Comparison of ENCODE assay signal across 12 mouse cellular contexts in genomic region chr16:35581299-35581698, GRCm38 (mm10). TPM values are rescaled to one million over a fixed set of nuclear protein-coding genes. Genes with fewer than 3 reads are reported as not detected.
DNase-seq lines count a peak whose midpoint lies in the region; ATAC-seq and TF ChIP-seq lines count a peak whose summit lies in the region.
"Had no signal": no experiment of that assay in that cellular context is flagged by ENCODE, and none has a peak within 500 bp of the region (broad histone marks: within the 10 kb centered on the region; RNA-seq: fewer than 3 reads in every experiment).

No protein-coding gene starts in this region.

- no peaks in the 10 kb centered on the region for H3K36me3 ChIP-seq in neural tube, embryonic 11.5 days (ENCODE audit: control insufficient read depth, insufficient read depth, low read length)
- H3K36me3 ChIP-seq in midbrain, embryonic 13.5 days: no peaks in the 10 kb centered on the region
- no peaks in the 10 kb centered on the region for H3K36me3 ChIP-seq in stomach, postnatal 0 days (ENCODE audit: control insufficient read depth, insufficient read depth, low read length)
- no peaks in the 10 kb centered on the region for H3K36me3 ChIP-seq in intestine, postnatal 0 days (ENCODE audit: control insufficient read depth, insufficient read depth)

- no peaks in the 10 kb centered on the region for H3K27me3 ChIP-seq in neural tube, embryonic 11.5 days (ENCODE audit: control insufficient read depth, insufficient read depth, low read length)
- H3K27me3 ChIP-seq in midbrain, embryonic 13.5 days: no peaks in the 10 kb centered on the region
- H3K27me3 ChIP-seq in stomach, postnatal 0 days (ENCODE audit: control insufficient read depth, insufficient read depth, low read length): no peaks in the 10 kb centered on the region
- no peaks in the 10 kb centered on the region for H3K27me3 ChIP-seq in intestine, postnatal 0 days (replicated peaks; ENCODE audit: control insufficient read depth, insufficient read depth, low read length)

- DNase-seq in neural tube, embryonic 11.5 days (ENCODE audit: low spot score): peak; percentile 47
- no peak for DNase-seq in neural tube, embryonic 10.5 days (ENCODE audit: extremely low spot score, low spot score)
- DNase-seq in layer of hippocampus, adult 2 months (ENCODE audit: low spot score in 2 of 2): peak; percentile 53 to 72
- no peak for DNase-seq in adrenal gland, postnatal 14 days
- DNase-seq in stomach, postnatal 0 days (ENCODE audit: low spot score): no peak
- no peak for DNase-seq in ovary, adult 18-20 months (ENCODE audit: low spot score)
- DNase-seq: kidney, adult 2 months; liver; lung, postnatal 4 days had no signal

- ATAC-seq in neural tube, embryonic 11.5 days (ENCODE audit: insufficient read depth, low FRiP score, low TSS enrichment): peak; percentile 56; the same call in 1 of the 2 replicates
- ATAC-seq in midbrain, embryonic 13.5 days: peak; percentile 62; the same call in 1 of the 2 replicates
- no peak for ATAC-seq in stomach, postnatal 0 days (ENCODE audit: low FRiP score, low TSS enrichment)
- no peak for ATAC-seq in intestine, postnatal 0 days

- no peaks in the 10 kb centered on the region for H3K9me3 ChIP-seq in neural tube, embryonic 11.5 days (ENCODE audit: control insufficient read depth, low read length)
- H3K9me3 ChIP-seq in midbrain, embryonic 13.5 days: no peaks in the 10 kb centered on the region
- no peaks in the 10 kb centered on the region for H3K9me3 ChIP-seq in stomach, postnatal 0 days (ENCODE audit: control insufficient read depth, low read length)
- no peaks in the 10 kb centered on the region for H3K9me3 ChIP-seq in intestine, postnatal 0 days (ENCODE audit: control insufficient read depth)

- peak overlapping the region; percentile 18; the same call in 1 of the 2 replicates for H3K9ac ChIP-seq in neural tube, embryonic 11.5 days (ENCODE audit: low read length)
- H3K9ac ChIP-seq in midbrain, embryonic 13.5 days (replicated peaks): peak overlapping the region; percentile 32; the same call in 1 of the 2 replicates
- H3K9ac ChIP-seq in stomach, postnatal 0 days (ENCODE audit: low read length): no peak overlapping the region
- no peak overlapping the region for H3K9ac ChIP-seq in intestine, postnatal 0 days (ENCODE audit: low read depth, low read length)

- no peak for TF ChIP-seq CTCF in layer of hippocampus, adult 2 months (conservative IDR thresholded peaks at IDR 0.05)
- no peak for TF ChIP-seq CTCF in stomach, postnatal 0 days (IDR thresholded peaks at IDR 0.05; ENCODE audit: low read depth)
- TF ChIP-seq CTCF in intestine, postnatal 0 days (IDR thresholded peaks at IDR 0.05; ENCODE audit: low read depth): no peak

- H3K4me3 ChIP-seq in neural tube, embryonic 11.5 days (ENCODE audit: low read depth, low read length): no peak overlapping the region
- H3K4me3 ChIP-seq in layer of hippocampus, adult 2 months: no peak overlapping the region
- H3K4me3 ChIP-seq in midbrain, embryonic 13.5 days (replicated peaks): no peak overlapping the region
- H3K4me3 ChIP-seq in stomach, postnatal 0 days (ENCODE audit: low read depth, low read length): no peak overlapping the region
- H3K4me3 ChIP-seq in intestine, postnatal 0 days (ENCODE audit: low read depth, low read length): no peak overlapping the region

- H3K27ac ChIP-seq in neural tube, embryonic 11.5 days (ENCODE audit: low read depth, low read length): peak overlapping the region; percentile 65
- H3K27ac ChIP-seq in layer of hippocampus, adult 2 months: no peak overlapping the region; the same call in 1 of the 2 replicates
- H3K27ac ChIP-seq in midbrain, embryonic 13.5 days: peak overlapping the region; percentile 81
- H3K27ac ChIP-seq in stomach, postnatal 0 days (replicated peaks): no peak overlapping the region
- no peak overlapping the region for H3K27ac ChIP-seq in intestine, postnatal 0 days (ENCODE audit: low read depth, low read length)

- peaks cover 39% of the 10 kb centered on the region for H3K4me1 ChIP-seq in neural tube, embryonic 11.5 days (ENCODE audit: control insufficient read depth, insufficient read depth, low read length)
- H3K4me1 ChIP-seq in midbrain, embryonic 13.5 days (replicated peaks): peaks cover 67% of the 10 kb centered on the region
- no peaks in the 10 kb centered on the region for H3K4me1 ChIP-seq in stomach, postnatal 0 days (replicated peaks; ENCODE audit: control insufficient read depth, insufficient read depth)
- no peaks in the 10 kb centered on the region for H3K4me1 ChIP-seq in intestine, postnatal 0 days (replicated peaks; ENCODE audit: control insufficient read depth, insufficient read depth, low read length)

- no peak for TF ChIP-seq EP300 in stomach, postnatal 0 days (optimal IDR thresholded peaks at IDR 0.05)

- 46% methylated on average over 7 of the region's 7 CpGs for WGBS in neural tube, embryonic 11.5 days
- 9% methylated on average over 7 of the region's 7 CpGs for WGBS in midbrain, embryonic 13.5 days
- 72% methylated on average over 7 of the region's 7 CpGs for WGBS in stomach, postnatal 0 days
- 76% methylated on average over 7 of the region's 7 CpGs for WGBS in intestine, postnatal 0 days

- H3K4me2 ChIP-seq in neural tube, embryonic 11.5 days (ENCODE audit: low read depth): no peak overlapping the region
- H3K4me2 ChIP-seq in midbrain, embryonic 13.5 days (replicated peaks): no peak overlapping the region; the same call in 1 of the 2 replicates
- no peak overlapping the region for H3K4me2 ChIP-seq in stomach, postnatal 0 days (replicated peaks; ENCODE audit: low read depth)
- no peak overlapping the region for H3K4me2 ChIP-seq in intestine, postnatal 0 days (replicated peaks; ENCODE audit: low read depth)
- H3K4me2 ChIP-seq: heart, embryonic 11.5 days had no signal

RNA-seq across cellular contexts. Expression of gene Sema5b, which starts 40.4 kb away (rescaled TPM):
- 28.1 and 28.9 TPM in 2 replicates for polyA plus RNA-seq in neural tube, embryonic 11.5 days (2014; fragmentation: Nextera tagmentation; extraction: Ambion mirVana)
- total RNA-seq in layer of hippocampus, adult 2 months (2021): 10 to 100 TPM; 18.3 to 19.7 TPM
- polyA plus RNA-seq in midbrain, embryonic 13.5 days (2015; fragmentation: Nextera tagmentation; extraction: Ambion mirVana): 36.9 and 43.6 TPM in 2 replicates
- 3.9 and 4.3 TPM in 2 replicates for total RNA-seq in adrenal gland, postnatal 14 days (2021)
- 0.56 and 0.70 TPM in 2 replicates for polyA plus RNA-seq in stomach, postnatal 0 days (2015; fragmentation: Nextera tagmentation; extraction: Ambion mirVana)
- polyA plus RNA-seq in intestine, postnatal 0 days (2015; fragmentation: Nextera tagmentation; extraction: Ambion mirVana): 0.90 and 0.99 TPM in 2 replicates

Comparison
In these comparisons a context has a peak if more than half of its experiments do, and no peak if none do; other contexts are left out.
1. DNase-seq: peak in neural tube, embryonic 11.5 days (single experiment) and layer of hippocampus, adult 2 months (2 of 2); none in neural tube, embryonic 10.5 days (single experiment), adrenal gland, postnatal 14 days (single experiment), stomach, postnatal 0 days (single experiment) and ovary, adult 18-20 months (single experiment).
2. ATAC-seq: peak in neural tube, embryonic 11.5 days (single experiment) and midbrain, embryonic 13.5 days (single experiment); none in stomach, postnatal 0 days (single experiment) and intestine, postnatal 0 days (single experiment).
3. H3K27ac ChIP-seq: peak in neural tube, embryonic 11.5 days (single experiment) and midbrain, embryonic 13.5 days (single experiment); none in layer of hippocampus, adult 2 months (single experiment), stomach, postnatal 0 days (single experiment) and intestine, postnatal 0 days (single experiment).
4. H3K9ac ChIP-seq: peak in neural tube, embryonic 11.5 days (single experiment) and midbrain, embryonic 13.5 days (single experiment); none in stomach, postnatal 0 days (single experiment) and intestine, postnatal 0 days (single experiment).
5. RNA of gene Sema5b, which starts 40.4 kb away (polyA plus RNA-seq): 36.9 to 43.6 TPM in midbrain, embryonic 13.5 days and 28.1 to 28.9 TPM in neural tube, embryonic 11.5 days; 0.90 to 0.99 TPM in intestine, postnatal 0 days and 0.56 to 0.70 TPM in stomach, postnatal 0 days; every median in the first group is over 10 times any median in the second.